Mouse (Mus musculus) embryo, embryonic 11.5 days (tissue): ENCODE data around the gene Prune2.
"Not testable (repeated sequence)": the region's sequence is repeated elsewhere in the genome, so short reads cannot be mapped to it uniquely, and the experiment has no call there.

Source experiments
- DNase-seq: peaks from one replicate; pipeline ENCODE4 v3.0.0-alpha.2; 2012; ENCODE audit warnings: low read depth, low spot score

Gene Prune2

DNA sequence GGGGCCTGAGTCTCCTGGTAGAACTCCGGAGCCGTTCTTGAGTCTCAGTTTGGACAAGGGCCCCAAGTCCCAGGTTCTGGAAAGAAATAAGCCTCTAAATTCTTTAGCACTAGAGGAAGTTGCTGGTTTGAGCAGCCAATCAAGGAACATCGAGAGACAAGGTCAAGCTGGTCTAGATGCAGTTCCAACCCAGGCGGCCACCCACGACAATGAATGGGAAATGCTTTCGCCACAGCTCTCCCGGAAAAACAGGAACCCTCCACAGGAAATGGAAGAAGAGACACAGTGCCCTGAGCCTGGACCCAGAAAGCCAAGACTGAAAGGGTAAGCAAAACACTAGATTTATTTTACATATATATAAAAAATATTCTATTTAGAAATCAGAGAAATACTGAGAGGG is 169.5 kb downstream of the Prune2 start:
- no peak for DNase-seq

DNA sequence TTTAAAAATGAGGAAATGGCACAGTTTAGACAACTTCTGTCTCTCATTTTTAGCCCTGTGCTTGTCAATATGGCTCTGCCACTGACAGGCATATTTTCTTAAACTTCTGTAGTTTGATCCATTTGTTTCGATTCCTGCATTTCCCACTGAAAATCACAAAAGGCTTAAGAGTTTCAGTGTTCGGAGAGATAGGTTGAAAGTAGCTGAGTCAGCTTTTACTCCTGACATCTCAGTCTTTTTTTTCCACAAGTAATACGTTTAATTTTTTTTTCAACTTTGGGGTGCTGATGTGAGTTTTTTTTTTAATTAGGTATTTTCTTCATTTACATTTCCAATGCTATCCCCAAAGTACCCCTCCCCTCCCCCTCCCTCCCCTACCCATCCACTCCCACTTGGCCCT is 174.6 kb downstream of the Prune2 start:
- DNase-seq = no peak

DNA sequence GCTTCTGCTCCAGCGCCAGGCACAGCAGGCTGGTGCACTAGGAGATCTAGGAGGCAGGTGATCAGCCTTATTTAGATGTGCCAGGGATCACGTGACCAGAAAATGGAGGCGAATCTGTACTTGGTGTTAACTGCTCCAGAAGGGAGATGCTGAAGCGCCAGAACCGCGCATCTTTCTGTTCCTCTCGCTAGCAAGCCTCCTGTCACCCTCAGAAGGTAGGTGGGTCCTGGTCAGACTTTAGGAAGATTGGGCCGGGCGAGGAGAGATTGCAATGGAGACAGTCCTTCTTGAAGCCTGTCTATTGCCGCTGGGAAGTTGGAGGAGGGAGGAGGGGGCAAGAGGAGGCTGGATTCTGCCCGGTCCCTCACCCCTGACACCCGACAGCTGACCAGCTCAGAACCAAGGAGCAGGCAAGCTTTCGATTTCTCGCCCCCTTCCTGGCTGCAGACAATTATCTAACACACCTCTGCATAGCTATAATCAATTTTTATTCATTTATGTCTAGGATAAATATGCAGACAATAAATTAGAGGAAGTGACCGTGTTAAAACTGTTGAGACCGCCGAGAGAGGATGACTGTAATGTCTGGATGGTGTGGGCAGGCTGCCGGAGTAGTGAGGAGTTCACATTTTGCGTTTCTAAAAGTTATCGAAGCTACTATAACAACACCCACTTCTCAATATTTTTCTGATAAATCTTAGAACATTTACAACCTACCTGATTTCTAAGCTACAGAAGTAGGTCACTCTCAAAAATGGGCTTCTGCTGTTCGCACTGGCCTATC is 181.0 kb downstream of the Prune2 start:
- DNase-seq = peak; percentile 22

DNA sequence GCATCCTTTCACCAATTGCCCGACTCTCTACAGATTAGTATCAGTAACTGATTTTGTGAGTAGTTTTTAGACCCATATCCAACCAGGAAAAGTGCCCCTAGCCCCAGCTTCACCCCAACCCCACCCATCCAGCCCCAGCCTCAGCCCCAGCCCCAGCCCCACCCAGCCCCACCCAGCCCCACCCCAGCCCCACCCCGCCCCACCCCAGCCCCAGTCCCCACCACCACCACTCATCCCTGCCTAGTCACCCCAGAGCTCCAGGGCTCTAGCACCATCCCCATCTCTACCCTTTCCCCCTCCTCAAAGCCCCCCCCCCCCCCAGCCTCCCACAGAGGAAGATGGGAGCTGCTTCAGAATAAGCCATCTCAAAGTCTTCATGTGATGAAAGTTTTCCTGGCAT is 181.7 kb downstream of the Prune2 start:
- DNase-seq = no peak

DNA sequence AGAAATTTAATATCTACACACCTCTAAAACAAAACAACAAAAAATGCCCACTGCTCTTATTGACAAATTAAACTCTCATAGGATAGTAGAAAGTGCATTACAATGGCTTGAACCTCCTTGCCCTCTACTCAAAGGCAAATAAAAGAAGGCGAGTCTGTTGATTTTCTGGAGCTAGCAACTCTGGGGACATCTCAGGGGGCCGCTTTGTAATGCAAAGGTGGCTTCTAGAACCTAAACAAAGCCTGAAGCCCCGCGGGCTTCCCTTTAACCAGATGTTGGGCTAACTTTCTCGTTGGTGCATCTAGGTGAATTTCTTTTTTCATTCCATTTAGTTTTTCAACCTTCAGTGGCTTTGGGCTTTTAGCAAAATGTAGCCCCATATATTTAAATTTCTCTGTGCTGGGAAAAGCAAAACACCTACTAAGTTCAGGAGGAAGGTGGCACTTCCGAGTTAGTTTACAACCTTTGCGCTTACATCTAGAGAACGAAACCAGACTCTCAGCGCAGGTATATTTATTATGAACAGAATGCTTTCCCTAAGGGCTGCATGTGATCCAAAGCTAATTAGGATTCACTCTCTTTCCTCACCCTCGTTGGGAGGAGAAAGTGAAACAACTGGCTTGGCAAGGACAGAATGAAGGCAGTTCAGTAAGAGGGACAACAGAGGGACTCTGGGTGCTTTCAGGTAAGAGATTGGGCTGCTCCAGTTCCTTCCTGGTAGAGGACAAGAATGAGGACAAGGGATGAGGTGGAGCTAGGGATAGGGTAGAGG is 182.4 kb downstream of the Prune2 start:
- no peak for DNase-seq

DNA sequence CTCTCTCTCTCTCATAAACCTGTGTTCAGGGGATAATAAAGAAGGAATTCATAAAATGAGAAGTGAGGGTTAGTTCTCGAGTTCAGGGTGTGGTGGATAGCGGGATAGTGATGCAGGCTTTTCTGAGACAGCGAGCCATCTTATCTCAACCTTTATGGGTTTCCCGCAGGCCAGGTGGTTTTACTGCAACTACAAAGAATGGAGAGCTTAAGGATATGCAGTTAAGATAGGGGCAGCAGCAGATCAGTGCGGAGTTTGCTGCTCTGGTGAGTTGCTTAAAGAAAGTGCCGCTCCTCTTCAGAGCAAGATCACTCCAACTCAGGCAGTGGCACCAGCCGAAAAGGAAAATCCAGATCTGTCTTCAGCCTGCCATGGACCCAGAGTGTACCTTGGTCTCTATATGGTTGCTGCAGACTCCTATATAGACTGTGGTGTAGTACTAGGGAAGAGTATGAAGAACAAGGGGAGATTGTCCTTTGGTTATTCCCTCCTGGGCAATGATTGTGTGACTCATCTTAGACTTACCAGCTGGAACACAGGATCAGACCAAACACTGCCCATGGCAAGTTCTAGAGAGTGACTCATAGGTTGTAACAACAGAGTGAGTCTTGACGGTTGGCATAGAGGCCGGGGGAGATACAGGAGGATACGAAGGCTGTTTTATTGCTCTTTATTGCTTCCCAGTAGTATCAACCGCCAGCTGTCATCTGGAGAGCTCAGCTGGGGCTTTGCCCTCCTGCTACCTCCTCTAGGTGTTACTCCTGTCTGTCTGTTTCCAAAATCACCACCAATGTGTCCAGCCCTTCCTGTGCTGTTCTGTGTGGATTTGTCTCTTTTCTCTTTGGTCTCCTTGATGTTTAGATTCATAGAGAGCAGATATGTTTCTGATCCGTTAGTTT is 184.3 kb downstream of the Prune2 start:
- no peak for DNase-seq

DNA sequence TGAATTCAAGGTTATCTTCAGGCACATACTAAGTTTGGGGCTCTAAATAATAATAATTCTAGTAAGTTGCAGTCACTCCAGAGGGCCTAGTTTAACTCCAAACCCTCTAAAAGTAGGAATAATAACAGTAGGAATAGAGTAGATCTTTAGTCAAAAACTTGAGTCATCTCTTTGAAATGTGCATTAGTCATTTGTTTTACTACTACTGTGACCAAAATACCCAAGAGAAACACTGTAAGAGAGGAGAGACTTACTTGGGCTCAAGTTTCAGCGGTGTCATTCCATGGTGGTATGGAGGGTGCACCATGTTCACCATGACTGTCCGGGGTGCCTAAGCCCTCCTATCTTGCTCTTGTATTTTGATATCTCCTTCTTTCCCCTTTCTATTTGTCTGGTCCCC is 187.3 kb downstream of the Prune2 start:
- no peak for DNase-seq

DNA sequence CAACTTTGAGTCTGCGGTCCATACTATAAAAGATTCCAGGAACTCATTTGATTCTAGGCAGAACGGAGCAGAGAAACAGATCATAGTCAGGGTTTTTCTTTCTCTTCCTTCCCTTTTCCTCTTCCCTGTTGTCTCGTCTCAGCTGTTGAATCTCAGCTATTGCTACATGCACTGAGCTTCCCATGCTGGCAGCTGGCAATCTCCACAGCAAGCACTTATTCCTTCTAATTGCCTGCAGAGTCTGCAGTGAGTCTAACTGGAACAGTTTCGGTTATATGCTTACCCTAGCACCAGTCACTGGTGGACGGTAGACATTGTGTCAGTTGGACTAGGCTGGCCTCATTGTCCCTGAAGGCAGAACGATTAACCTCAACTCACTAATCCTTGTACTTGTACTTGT is 188.3 kb downstream of the Prune2 start:
- DNase-seq = no peak

DNA sequence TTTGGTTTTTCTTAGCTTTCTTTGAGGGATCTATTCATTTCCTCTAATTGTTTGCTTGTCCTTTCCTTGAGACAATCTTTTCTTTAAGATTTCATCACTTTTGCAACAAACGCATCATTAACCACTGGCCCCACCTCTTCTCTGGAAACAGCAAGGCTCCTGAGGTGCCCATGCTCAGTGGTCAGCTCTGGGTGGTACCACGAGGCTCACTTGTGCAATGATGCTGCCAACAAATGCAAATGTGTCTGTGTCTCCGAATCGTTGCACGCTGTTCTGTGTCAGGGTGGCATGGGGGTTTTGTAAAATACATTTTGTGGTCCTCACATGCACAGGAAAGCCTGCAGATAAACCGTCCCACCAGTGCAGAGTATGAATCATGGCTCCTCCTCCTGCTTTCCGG is 194.1 kb downstream of the Prune2 start:
- DNase-seq = no peak

DNA sequence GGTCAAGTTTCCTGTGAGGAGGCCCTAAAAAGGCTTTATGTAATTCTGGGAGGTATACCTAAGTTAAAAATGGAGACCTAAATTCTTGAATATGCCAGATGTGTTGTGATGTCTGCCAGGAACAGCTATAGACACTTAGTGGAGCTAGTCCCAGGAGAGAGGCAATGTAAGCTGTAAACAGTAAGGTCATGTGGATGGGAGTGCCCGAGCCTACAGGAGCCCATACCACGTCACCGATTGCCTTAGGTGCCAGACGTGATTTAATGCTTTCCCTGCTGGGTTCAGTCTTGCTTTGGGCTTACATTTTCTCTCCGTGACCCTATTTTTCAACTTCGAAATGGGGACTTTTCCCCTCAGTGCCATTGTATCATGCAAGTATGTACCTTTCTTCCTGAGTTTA is 195.9 kb downstream of the Prune2 start:
- DNase-seq = no peak

DNA sequence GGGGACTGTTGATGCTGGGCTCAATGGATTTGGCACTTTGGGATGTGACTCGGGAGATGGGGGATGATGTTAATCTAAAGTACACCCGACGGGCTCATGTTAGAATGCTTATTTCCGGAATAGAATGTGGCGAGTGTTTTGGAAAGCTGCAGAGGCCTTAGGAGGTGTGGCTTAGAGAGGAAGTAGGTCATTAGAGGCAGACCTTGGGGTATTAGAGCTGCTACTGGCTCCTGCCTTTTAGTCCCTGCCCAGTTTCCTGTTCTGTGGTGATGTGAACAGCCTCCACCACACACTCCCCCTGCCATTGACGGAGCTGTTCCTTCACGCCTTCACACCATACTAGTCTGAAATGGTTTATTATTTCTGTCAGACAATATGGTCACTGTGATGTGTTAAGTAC is 196.5 kb downstream of the Prune2 start:
- no peak for DNase-seq

DNA sequence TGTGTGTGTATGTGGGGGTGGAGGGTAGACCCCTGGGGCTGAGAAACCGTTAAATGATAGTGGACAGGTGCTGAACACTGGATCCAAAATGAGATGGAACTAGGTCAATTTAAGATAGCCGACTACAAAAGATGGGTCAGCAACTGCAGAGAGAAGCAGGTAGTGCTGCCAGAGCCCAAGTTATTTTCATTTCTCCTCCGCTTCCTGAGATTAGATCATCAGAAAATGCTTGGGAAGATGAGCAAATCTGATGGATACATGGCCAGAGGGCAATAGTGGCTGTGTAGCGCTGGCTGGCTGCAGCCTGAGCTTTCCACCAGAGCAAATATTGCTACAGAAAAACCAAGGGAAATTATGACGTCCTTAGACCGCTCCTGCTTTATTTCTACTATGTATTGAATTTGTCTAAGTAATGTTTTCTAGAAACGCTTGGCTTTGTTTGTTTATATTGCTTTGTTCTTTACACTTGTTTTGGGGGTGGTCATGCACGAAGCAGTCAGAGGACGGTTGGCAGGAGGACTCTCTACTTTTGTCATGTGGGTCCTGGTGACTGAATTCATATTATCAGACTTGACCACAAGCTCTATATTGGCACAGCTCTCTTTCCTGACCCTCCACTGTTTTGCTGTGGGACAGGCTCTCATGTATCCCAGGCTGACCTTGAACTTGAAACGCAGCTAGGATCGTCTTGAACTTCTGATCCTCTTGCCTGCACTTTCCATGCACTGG is 198.2 kb downstream of the Prune2 start:
- DNase-seq = no peak

DNA sequence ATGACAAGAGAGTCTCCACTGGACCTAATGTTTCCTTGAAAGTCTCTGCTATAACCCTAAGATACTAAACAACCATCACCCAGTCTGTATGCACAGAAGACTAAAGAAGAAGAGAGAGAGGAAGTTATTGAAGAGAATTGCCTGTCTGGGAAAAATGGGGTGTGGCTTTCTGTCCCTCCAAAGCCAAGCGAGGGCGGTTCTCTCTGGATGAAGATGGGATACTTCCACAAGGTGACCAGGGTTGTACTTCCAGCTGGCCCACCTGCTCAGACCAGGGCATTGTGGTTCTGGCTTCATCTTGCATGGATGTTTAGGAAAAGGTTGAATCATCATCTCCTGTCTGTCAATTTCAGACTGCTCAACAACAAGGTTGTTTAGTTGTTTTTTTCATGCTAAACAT is 199.3 kb downstream of the Prune2 start:
- no peak for DNase-seq

DNA sequence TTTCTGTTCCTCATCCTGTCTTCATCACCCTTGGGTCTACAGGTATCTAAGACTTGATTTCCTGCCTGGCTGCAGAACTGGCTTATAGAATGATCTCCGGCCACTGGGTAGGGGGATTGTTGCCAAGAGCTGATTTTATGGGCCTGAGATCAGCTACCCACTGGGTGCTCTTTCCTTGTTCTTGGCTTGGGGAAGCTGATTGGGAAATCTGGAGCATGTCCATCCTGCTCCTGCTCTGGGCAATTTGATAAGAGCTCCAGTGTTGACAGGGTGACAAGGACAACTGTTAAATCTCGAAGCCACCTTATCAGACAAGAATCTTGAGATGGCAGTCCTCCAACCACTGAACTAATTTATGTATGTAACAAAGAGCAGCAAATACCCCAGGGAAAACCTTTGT is 203.8 kb downstream of the Prune2 start:
- DNase-seq = no peak

DNA sequence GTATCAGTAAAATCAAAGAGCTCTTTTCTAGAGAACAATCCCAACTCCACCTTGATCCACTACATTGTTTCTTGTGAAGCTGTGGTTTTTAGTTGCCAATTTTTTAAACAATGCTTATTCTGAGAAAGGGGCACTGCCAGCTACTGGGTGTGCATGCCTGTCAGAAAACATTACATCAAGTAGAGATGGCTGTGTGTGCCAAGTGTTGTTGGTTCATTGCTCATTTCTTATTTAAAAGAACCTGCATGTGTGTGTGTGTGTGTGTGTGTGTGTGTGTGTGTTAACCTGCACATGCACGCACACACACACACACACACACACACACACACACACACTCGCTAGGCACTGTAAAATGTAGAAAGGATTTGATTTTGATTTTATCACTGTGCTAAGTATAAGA is 204.3 kb downstream of the Prune2 start:
- DNase-seq = no peak

DNA sequence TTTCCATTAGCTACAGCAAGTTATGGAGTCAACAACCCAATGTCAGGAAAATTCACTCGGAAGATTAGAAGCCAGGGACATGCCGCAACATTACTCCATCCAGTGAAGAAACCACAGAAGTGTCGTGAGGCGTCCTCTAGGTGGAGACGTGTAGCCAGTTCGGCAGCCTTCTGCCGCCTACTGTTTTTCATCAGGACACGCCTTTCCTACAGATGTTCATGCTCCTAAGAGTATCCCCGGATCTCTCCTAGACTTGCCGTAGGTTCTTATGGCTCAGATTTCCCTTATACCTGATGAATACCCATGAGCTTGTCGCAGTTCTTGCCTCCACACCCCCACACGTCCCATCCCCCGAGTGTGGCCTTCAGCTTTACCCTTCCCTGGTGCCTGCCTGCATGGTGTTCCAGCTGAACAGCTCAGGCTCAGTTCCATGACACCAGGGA is 207.6 kb downstream of the Prune2 start:
- DNase-seq = peak; percentile 54

DNA sequence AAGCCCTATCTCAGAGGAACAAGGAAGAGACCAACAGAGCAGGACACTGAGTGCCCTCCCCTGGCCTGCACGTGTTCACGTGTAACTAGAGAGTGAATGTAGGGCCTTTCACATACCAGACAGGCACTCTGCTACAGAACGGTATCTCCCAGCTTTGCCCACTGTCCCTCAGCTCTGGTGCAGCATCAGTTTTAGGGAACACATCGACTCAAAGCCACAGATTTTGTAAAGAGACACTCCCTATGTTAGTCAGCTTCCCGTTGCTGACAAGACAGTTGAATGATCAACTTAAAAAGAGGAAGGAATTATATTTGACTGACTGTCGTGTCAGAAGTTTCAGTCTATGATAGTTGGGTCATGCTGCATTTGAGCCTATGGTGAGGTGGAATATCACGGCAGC is 210.4 kb downstream of the Prune2 start:
- no peak for DNase-seq

DNA sequence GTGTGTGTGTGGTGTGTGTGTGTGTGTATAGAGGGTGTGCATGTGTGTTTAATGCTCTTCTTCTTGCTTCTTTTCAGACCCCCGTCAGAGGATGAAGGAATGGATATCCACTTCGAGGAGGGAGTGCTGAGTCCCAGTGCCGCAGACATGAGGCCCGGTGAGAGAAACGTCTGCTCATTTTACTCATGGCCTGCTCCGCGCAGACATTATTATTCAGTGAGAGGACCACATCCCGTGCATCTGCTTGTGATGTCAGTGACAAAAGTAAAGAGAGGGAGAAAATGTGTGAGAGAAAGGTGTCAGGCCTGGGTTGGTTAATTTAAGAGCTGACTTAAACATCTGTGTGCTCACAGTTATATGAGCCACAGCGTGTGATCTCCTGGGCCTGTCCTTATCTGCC is 212.3 kb downstream of the Prune2 start:
- no peak for DNase-seq

DNA sequence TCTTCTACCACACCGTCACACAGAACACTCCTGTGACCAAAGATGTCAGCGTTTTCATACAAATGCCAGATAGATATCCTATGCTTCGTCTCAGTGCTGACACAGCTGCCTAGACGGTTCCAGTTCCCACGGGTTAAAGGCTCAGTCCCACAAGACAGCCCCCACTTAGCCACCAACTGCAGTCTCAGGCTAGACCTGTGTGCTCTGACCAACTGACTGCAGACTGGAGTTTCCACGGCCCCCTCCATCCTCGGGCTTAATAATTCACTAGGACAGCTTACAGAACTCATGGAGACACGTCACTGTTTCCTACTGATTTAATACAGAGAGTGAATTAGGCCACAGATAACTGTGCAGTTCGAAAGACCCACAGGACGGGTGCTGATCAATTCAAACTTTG is 213.8 kb downstream of the Prune2 start:
- DNase-seq = no peak

DNA sequence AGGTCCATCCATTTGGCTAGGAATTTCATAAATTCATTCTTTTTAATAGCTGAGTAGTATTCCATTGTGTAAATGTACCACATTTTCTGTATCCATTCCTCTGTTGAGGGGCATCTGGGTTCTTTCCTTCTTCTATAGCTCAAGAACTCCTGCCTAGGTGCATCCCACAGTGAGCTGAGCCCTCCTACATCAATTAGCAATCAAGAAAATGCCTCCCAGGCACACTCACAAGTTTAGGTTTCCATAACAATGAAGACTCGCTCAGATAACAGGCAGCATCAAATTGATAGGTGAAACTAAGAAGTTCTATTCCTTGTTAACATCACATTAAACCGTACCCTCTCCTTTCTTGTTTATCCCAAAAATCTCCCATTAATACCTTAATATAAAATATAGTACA is 218.6 kb downstream of the Prune2 start:
- DNase-seq = not testable (repeated sequence)

DNA sequence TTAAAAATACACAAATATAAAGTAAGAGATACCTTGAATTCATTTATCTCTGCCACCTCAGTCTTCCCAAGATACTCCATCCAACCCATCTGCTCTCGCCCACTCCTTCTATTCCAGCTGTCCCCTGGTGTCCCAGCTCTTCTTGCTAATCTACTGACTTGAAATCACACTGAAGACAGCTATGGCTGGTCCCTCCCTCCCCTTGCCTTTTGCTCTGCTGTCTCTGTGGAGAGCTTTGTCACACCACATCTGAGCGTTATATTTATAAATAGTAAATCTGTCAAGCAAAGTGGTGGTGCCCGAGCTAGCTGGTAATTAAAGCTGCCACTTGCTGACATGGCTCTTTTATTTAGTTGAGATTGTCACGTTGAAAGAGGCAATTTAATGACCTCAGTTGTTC is 224.6 kb downstream of the Prune2 start:
- no peak for DNase-seq

DNA sequence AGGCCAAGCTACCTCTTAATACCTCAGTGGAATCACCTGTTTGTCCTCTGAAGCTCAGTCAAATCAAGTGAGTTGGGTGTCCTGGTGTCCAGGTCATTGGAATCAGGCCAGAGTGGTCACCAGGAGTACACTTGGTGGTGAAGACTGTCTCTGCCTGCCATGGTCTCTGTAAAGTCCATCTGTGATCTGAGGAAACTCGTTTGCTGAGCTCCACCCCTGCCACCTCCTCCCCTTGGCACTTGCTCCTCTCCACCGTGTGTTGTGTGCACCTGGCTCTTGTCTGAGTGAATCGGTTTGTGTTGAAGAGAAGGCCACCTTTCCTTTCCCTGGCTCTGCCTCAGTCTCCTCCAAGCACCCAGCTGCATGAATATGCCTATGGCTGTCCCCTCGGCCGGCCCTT is 238.8 kb downstream of the Prune2 start:
- DNase-seq = no peak
